Mouse (Mus musculus): ENCODE measurements around the gene Myo7a. TPM values are rescaled to one million over a fixed set of nuclear protein-coding genes. Genes with fewer than 3 reads are reported as not detected.

The Myo7a gene
- polyA plus RNA-seq, 1 experiment from 2014 or later = 24.0 TPM

DNA sequence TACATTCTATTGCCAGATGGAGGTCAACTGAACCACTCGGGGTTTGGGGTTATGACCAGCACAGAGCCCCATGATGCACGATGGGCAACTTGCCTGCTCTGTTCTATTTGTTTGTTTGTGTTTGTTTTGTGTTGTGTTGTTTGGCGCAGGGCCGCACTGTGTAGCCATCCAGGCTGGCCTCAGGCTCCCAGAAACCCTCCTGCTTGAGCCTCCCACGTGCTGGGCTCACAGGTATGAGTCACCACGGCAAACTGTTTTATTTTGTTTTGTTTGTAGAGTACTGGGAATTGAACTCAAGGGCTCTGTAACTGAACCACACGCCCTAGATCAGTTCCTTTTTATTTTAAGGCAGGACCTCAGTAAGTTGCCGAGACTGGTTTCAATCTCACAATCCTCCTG is 27.1 kb upstream of the Myo7a start:
- ATAC-seq = no peak
- Histone ChIP-seq H3K9me3 (ENCODE audit: control insufficient read depth) (no peaks in the 10 kb centered on the region), H3K27ac (ENCODE audit: low read depth, low read length) (no peak overlapping the region), H3K4me1 (replicated peaks; ENCODE audit: control insufficient read depth, insufficient read depth, low read length) (no peaks in the 10 kb centered on the region), H3K4me2 (replicated peaks; ENCODE audit: low read depth) (no peak overlapping the region), H3K27me3 (replicated peaks; ENCODE audit: control insufficient read depth, insufficient read depth, low read length) (no peaks in the 10 kb centered on the region), H3K9ac (ENCODE audit: low read depth, low read length) (no peak overlapping the region), H3K36me3 (ENCODE audit: control insufficient read depth, insufficient read depth) (no peaks in the 10 kb centered on the region), H3K4me3 (ENCODE audit: low read depth, low read length) (no peak overlapping the region)
- 61% methylated on average over 8 of the region's 8 CpGs for WGBS
- TF ChIP-seq CTCF (IDR thresholded peaks at IDR 0.05; ENCODE audit: low read depth) = no peak

DNA sequence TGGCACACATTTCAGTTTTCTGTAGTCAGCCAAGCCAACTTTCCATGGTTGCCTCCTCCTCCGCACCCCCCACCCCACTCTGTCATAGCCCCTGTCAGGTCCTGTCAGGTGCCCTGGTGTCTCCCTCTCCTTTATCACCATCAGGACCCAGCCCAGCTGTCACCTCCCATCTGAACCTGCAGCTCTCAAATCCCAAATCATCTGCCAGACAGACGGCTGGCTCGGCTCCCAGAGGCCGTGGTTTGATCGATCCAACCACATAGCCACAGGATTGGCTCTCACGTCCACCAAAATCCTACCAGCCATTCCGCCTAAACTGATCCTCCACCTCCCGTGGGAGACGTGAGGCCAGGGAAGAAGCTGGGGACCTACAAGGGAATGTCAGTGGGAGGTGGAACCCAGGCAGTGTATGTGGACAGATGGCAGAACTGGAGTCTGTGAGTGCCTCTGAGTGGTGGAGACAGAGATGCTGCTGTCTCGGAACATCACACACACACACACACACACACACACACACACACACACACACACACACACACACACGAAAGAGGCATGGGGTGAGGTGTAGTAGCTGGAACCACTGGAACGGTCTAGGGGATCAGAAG is 26.6 kb upstream of the Myo7a start:
- WGBS = 90% methylated on average over 12 of the region's 12 CpGs
- no peak overlapping the region for H3K27ac ChIP-seq (ENCODE audit: low read depth, low read length)

DNA sequence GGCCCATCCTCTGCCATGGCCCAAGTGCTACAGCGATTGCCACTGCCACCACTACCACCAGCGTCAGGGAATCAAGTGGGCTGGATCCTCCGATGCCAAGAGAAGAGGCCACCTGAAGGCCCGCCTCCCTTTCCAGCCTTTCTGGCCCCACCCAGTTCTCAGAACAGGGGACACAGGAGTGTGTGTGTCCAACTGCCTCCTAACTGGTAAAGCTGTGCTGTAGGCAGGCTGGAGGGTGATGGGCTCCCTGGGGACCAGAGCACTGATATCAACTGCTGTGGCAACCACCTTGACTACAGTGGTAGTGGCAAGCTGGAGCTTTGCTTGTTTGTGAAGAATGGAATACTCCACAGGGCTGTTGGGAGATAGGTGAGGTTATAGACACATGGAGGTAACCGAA is 26.1 kb upstream of the Myo7a start, which contains the start of gene Omp:
TSS of gene Omp (minus strand) at position 101 of the 400 bp plus-strand sequence.
- Histone ChIP-seq H3K27me3 (replicated peaks; ENCODE audit: control insufficient read depth, insufficient read depth, low read length) (no peaks in the 10 kb centered on the region), H3K4me1 (replicated peaks; ENCODE audit: control insufficient read depth, insufficient read depth, low read length) (no peaks in the 10 kb centered on the region), H3K36me3 (ENCODE audit: control insufficient read depth, insufficient read depth) (no peaks in the 10 kb centered on the region), H3K27ac (ENCODE audit: low read depth, low read length) (no peak within 1 kb of the TSS), H3K4me2 (replicated peaks; ENCODE audit: low read depth) (no peak within 1 kb of the TSS), H3K9ac (ENCODE audit: low read depth, low read length) (no peak within 1 kb of the TSS), H3K9me3 (ENCODE audit: control insufficient read depth) (no peaks in the 10 kb centered on the region), H3K4me3 (ENCODE audit: low read depth, low read length) (no peak within 1 kb of the TSS)
- WGBS = 87% methylated on average over 5 of the region's 5 CpGs
- ATAC-seq = no peak
- TF ChIP-seq CTCF (IDR thresholded peaks at IDR 0.05; ENCODE audit: low read depth) = no peak

More for the DNA sequence above, 26.6 kb upstream of the Myo7a start:
- Histone ChIP-seq H3K4me2 (replicated peaks; ENCODE audit: low read depth) (no peak overlapping the region), H3K27me3 (replicated peaks; ENCODE audit: control insufficient read depth, insufficient read depth, low read length) (no peaks in the 10 kb centered on the region), H3K9me3 (ENCODE audit: control insufficient read depth) (no peaks in the 10 kb centered on the region), H3K36me3 (ENCODE audit: control insufficient read depth, insufficient read depth) (no peaks in the 10 kb centered on the region), H3K4me3 (ENCODE audit: low read depth, low read length) (no peak overlapping the region), H3K9ac (ENCODE audit: low read depth, low read length) (no peak overlapping the region), H3K4me1 (replicated peaks; ENCODE audit: control insufficient read depth, insufficient read depth, low read length) (no peaks in the 10 kb centered on the region)
- no peak for TF ChIP-seq CTCF (IDR thresholded peaks at IDR 0.05; ENCODE audit: low read depth)
- ATAC-seq = no peak

DNA sequence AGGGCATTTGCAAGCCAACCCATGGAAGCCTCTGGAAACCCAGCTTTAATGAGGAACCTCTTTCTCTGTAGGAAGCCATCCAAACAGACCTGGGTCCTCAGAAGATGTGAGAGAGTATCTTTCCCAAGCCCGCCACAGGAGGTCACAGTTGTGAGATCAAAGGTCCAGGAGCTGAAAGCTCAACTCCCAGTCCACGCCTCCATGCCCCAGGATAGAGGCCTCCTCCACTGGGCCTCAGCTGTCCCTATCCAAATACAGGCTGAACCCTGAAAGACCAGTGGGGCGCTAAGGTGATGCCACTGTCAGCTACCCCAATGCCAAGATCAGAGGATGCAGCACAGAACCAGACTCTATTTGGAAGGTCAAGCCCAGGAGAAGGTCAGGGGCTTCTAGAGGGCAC is 23.3 kb upstream of the Myo7a start:
- no peak for TF ChIP-seq CTCF (IDR thresholded peaks at IDR 0.05; ENCODE audit: low read depth)
- Histone ChIP-seq H3K9me3 (ENCODE audit: control insufficient read depth) (no peaks in the 10 kb centered on the region), H3K36me3 (ENCODE audit: control insufficient read depth, insufficient read depth) (no peaks in the 10 kb centered on the region), H3K9ac (ENCODE audit: low read depth, low read length) (no peak overlapping the region), H3K4me2 (replicated peaks; ENCODE audit: low read depth) (no peak overlapping the region), H3K27me3 (replicated peaks; ENCODE audit: control insufficient read depth, insufficient read depth, low read length) (no peaks in the 10 kb centered on the region), H3K4me1 (replicated peaks; ENCODE audit: control insufficient read depth, insufficient read depth, low read length) (no peaks in the 10 kb centered on the region), H3K27ac (ENCODE audit: low read depth, low read length) (no peak overlapping the region), H3K4me3 (ENCODE audit: low read depth, low read length) (no peak overlapping the region)
- ATAC-seq = no peak
- WGBS = 71% methylated on average over 3 of the region's 3 CpGs

DNA sequence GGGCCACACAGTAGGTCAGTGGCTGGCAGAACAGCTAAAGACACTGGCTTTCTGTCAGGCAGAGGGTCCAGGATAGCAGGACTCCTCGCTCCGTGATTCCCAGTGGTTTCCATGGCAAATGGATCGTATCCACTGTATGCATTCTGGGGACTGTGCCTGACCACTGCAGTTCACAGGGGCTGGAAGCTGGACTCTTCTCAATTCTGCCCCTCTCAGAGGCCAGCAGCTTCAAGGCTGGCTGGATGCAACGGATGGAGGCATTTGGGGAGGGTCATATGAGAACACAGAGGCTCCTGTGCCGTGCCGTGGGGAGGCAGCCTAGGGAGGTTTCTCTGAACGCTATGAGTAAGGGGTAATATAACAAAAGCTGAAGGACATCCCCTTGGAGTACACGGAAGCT is 22.9 kb upstream of the Myo7a start:
- Histone ChIP-seq H3K4me2 (replicated peaks; ENCODE audit: low read depth) (no peak overlapping the region), H3K27ac (ENCODE audit: low read depth, low read length) (no peak overlapping the region), H3K9ac (ENCODE audit: low read depth, low read length) (no peak overlapping the region), H3K4me1 (replicated peaks; ENCODE audit: control insufficient read depth, insufficient read depth, low read length) (no peaks in the 10 kb centered on the region), H3K9me3 (ENCODE audit: control insufficient read depth) (no peaks in the 10 kb centered on the region), H3K27me3 (replicated peaks; ENCODE audit: control insufficient read depth, insufficient read depth, low read length) (no peaks in the 10 kb centered on the region), H3K36me3 (ENCODE audit: control insufficient read depth, insufficient read depth) (no peaks in the 10 kb centered on the region), H3K4me3 (ENCODE audit: low read depth, low read length) (no peak overlapping the region)
- 75% methylated on average over 8 of the region's 8 CpGs for WGBS
- TF ChIP-seq CTCF (IDR thresholded peaks at IDR 0.05; ENCODE audit: low read depth) = no peak
- ATAC-seq = no peak

DNA sequence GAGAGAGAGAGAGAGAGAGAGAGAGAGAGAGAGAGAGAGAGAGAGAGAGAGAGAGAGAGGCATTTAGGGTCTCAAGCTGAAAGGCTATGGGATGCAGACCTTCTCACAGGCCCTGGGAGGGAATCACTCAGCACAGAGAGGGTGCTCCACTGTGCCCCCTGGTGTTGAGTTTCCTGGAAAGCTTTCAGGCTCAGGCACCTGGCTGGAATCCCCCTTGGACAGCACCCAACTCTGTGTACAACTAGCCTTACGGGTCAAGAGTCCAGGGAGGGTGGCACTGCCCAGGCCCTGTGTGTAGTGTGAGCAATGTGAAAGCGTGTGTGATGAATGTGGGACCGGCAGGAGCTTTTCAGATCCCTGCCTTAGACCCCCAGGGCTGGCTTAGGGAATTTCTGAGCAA is 21.9 kb upstream of the Myo7a start:
- no peaks in the 10 kb centered on the region for H3K4me1 ChIP-seq (replicated peaks; ENCODE audit: control insufficient read depth, insufficient read depth, low read length)
- 0 out of 2 replicates have a peak, but pooled peaks have one; percentile 28 for ATAC-seq
- peak; percentile 64 for TF ChIP-seq CTCF (IDR thresholded peaks at IDR 0.05; ENCODE audit: low read depth)

More for the DNA sequence above, 21.9 kb upstream of the Myo7a start:
- Histone ChIP-seq H3K36me3 (ENCODE audit: control insufficient read depth, insufficient read depth) (no peaks in the 10 kb centered on the region), H3K27ac (ENCODE audit: low read depth, low read length) (no peak overlapping the region), H3K27me3 (replicated peaks; ENCODE audit: control insufficient read depth, insufficient read depth, low read length) (no peaks in the 10 kb centered on the region), H3K4me3 (ENCODE audit: low read depth, low read length) (no peak overlapping the region), H3K9me3 (ENCODE audit: control insufficient read depth) (no peaks in the 10 kb centered on the region), H3K4me2 (replicated peaks; ENCODE audit: low read depth) (no peak overlapping the region), H3K9ac (ENCODE audit: low read depth, low read length) (no peak overlapping the region)
- WGBS = 64% methylated on average over 3 of the region's 3 CpGs
